Mouse (Mus musculus) CH12.LX (cell line): ENCODE results near the gene Dmd.

ENCODE experiments used
- CTCF ChIP-seq, 2 experiments: IDR thresholded peaks in 1 of 2; conservative IDR thresholded peaks in 1 of 2; 2 replicates each; pipeline ENCODE4 v1.5.1; 2011 to 2012; ENCODE audit warnings: low read depth in 2 of 2, low read length in 2 of 2, improper control_type of control experiment in 1 of 2, inconsistent platforms in 1 of 2, mild to moderate bottlenecking in 1 of 2, moderate library complexity in 1 of 2
- E2F4 ChIP-seq: IDR thresholded peaks from 2 replicates; pipeline ENCODE4 v1.6.1; 2011; ENCODE audit warnings: low read depth, low read length, improper control_type of control experiment; ENCODE audit not compliant: insufficient replicate concordance
- ETS1 ChIP-seq: conservative IDR thresholded peaks from 2 replicates; pipeline ENCODE4 v1.6.1; 2012; ENCODE audit warnings: low read depth, mild to moderate bottlenecking, inconsistent platforms, low read length, improper control_type of control experiment, moderate library complexity
- GABPA ChIP-seq: IDR thresholded peaks from 2 replicates; pipeline ENCODE4 v1.6.1; 2012; ENCODE audit warnings: low read depth, low read length, improper control_type of control experiment, inconsistent platforms; ENCODE audit not compliant: insufficient replicate concordance
- IRF4 ChIP-seq: IDR thresholded peaks from 2 replicates; pipeline ENCODE4 v1.6.1; 2014; ENCODE audit warnings: low read depth, mild to moderate bottlenecking, inconsistent platforms, low read length, improper control_type of control experiment
- MAX ChIP-seq: IDR thresholded peaks from 2 replicates; pipeline ENCODE4 v1.6.1; 2011; ENCODE audit warnings: low read length, improper control_type of control experiment
- POLR2A ChIP-seq: IDR thresholded peaks from 2 replicates; pipeline ENCODE4 v1.6.1; 2011; ENCODE audit warnings: low read depth, mild to moderate bottlenecking, improper control_type of control experiment, low read length
- TBP ChIP-seq: conservative IDR thresholded peaks from 2 replicates; pipeline ENCODE4 v1.6.1; 2011; ENCODE audit warnings: low read depth, low read length, improper control_type of control experiment
- TCF12 ChIP-seq: IDR thresholded peaks from 2 replicates; pipeline ENCODE4 v1.6.1; 2014; ENCODE audit warnings: low read depth, mild to moderate bottlenecking, inconsistent platforms, low read length, improper control_type of control experiment

DNA sequence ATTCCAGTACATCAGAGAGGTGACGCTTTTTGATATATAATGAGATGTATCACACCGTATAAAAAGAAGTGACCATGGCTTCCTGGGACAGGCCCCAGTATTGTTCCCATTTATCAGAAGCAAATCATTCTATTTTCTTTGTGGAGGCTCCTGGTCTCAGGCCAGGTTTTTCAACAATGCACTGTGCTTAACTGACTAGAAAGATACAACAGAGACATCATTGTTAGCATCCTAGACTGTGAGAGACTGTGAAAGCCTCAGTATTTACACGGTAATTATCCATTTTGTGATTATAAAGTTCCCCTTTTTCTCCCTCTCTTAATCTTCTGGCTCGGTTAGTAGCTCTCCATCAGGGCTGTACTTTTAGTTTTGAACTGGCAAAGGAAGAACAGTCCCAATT, 1487.9 kb downstream of the Dmd start:
- no peak for TF ChIP-seq IRF4
- no peak for TF ChIP-seq CTCF (conservative IDR thresholded peaks at IDR 0.05 in 1 of 2, IDR thresholded peaks at IDR 0.05 in 1 of 2; ENCODE audit: low read depth in 2 of 2, low read length in 2 of 2)
- no peak for TF ChIP-seq MAX
- no peak for TF ChIP-seq POLR2A
- no peak for TF ChIP-seq ETS1
- no peak for TF ChIP-seq E2F4
- no peak for TF ChIP-seq TCF12
- TF ChIP-seq GABPA, result no peak
- TF ChIP-seq TBP, result no peak
